ENCODE assay signal across 17 mouse cellular contexts in genomic region chr8:11258517-11259136, GRCm38 (mm10). TPM values are rescaled to one million over a fixed set of nuclear protein-coding genes. Genes with fewer than 3 reads are reported as not detected.
A peak's percentile ranks its signal among the peaks of the same experiment; 100 is the strongest.
DNase-seq lines count a peak whose midpoint lies in the region; ATAC-seq and TF ChIP-seq lines count a peak whose summit lies in the region.
"Had no signal": no experiment of that assay in that cellular context is flagged by ENCODE, and none has a peak within 500 bp of the region (broad histone marks: within the 10 kb centered on the region; RNA-seq: fewer than 3 reads in every experiment).

No protein-coding gene starts in this region.

- peaks cover 55% of the 10 kb centered on the region for H3K4me1 ChIP-seq in heart, adult 2 months (ENCODE audit: control insufficient read depth, insufficient read depth, low read length)
- H3K4me1 ChIP-seq in heart, embryonic 11.5 days (ENCODE audit: control insufficient read depth, insufficient read depth, low read length), result peaks cover 65% of the 10 kb centered on the region
- peaks cover 11% of the 10 kb centered on the region for H3K4me1 ChIP-seq in liver, adult 2 months (ENCODE audit: control insufficient read depth, insufficient read depth, low read length)
- H3K4me1 ChIP-seq in liver, postnatal 0 days (ENCODE audit: insufficient read depth), result peaks cover 16% of the 10 kb centered on the region; the same call in 1 of the 2 replicates
- peaks cover 73% of the 10 kb centered on the region for H3K4me1 ChIP-seq in heart, embryonic 10.5 days

- no peak for TF ChIP-seq CTCF in heart, adult 2 months (IDR thresholded peaks at IDR 0.05)
- TF ChIP-seq CTCF in liver, adult 2 months (IDR thresholded peaks at IDR 0.05; ENCODE audit: low read depth, low read length), result no peak
- TF ChIP-seq CTCF in liver, postnatal 0 days (IDR thresholded peaks at IDR 0.05; ENCODE audit: low read depth), result no peak

- H3K9ac ChIP-seq in heart, adult 2 months (ENCODE audit: low read depth, low read length), result no peak overlapping the region
- H3K9ac ChIP-seq in heart, embryonic 11.5 days (ENCODE audit: low read depth, low read length), result no peak overlapping the region
- no peak overlapping the region for H3K9ac ChIP-seq in liver, adult 2 months (ENCODE audit: low read depth, low read length)
- no peak overlapping the region for H3K9ac ChIP-seq in liver, postnatal 0 days (replicated peaks)
- H3K9ac ChIP-seq: embryonic facial prominence, embryonic 13.5 days; hindbrain, embryonic 14.5 days; limb, embryonic 15.5 days; neural tube, embryonic 15.5 days had no signal

- TF ChIP-seq EP300 in heart, adult 2 months (IDR thresholded peaks at IDR 0.05; ENCODE audit: insufficient read depth, low read depth, low read length), result no peak
- no peak for TF ChIP-seq EP300 in liver, postnatal 0 days (IDR thresholded peaks at IDR 0.05; ENCODE audit: low read depth)

- peaks cover 3% of the 10 kb centered on the region; the same call in 1 of the 2 replicates for H3K79me2 ChIP-seq in heart, adult 2 months (replicated peaks; ENCODE audit: control insufficient read depth, insufficient read depth, low read length)
- no peaks in the 10 kb centered on the region for H3K79me2 ChIP-seq in liver, adult 2 months (ENCODE audit: control insufficient read depth, insufficient read depth, low read length)

- H3K27ac ChIP-seq in heart, adult 2 months, result peak overlapping the region; percentile 58
- H3K27ac ChIP-seq in heart, embryonic 11.5 days (ENCODE audit: low read depth, low read length), result no peak overlapping the region
- no peak overlapping the region for H3K27ac ChIP-seq in liver, adult 2 months (replicated peaks; ENCODE audit: insufficient read depth, low read depth, low read length)
- H3K27ac ChIP-seq in liver, postnatal 0 days (ENCODE audit: low read depth), result no peak overlapping the region
- H3K27ac ChIP-seq in heart, embryonic 10.5 days, result peak overlapping the region; percentile 52; the same call in 1 of the 2 replicates
- H3K27ac ChIP-seq: embryonic facial prominence, embryonic 13.5 days; forebrain, embryonic 10.5 days; hindbrain, embryonic 14.5 days; limb, embryonic 15.5 days; neural tube, embryonic 15.5 days had no signal

- WGBS in heart, adult 2 months, result 16% methylated on average over 2 of the region's 2 CpGs
- WGBS in heart, embryonic 11.5 days (ENCODE audit: insufficient replicate concordance), result 16% methylated on average over 2 of the region's 2 CpGs
- WGBS in liver, adult 2 months, result 61% methylated on average over 2 of the region's 2 CpGs
- WGBS in liver, postnatal 0 days (ENCODE audit: insufficient replicate concordance), result 39% methylated on average over 2 of the region's 2 CpGs
- 14% methylated on average over 2 of the region's 2 CpGs for WGBS in heart, embryonic 10.5 days

- intact Hi-C loops in heart, adult 2 months (cut with DNase I), result no loop called here

- no peak for TF ChIP-seq POLR2A in heart, adult 2 months (IDR thresholded peaks at IDR 0.05; ENCODE audit: insufficient read depth, low read depth, low read length)
- no peak for TF ChIP-seq POLR2A in liver, adult 2 months (IDR thresholded peaks at IDR 0.05; ENCODE audit: extremely low read depth, insufficient read depth, low read length)

- DNase-seq in heart, adult 2 months, result peak in 1 of 2 experiments; percentile 54
- peak; percentile 51 for DNase-seq in liver, adult 2 months (ENCODE audit: extremely low read depth, low read depth, low spot score)
- no peak for DNase-seq in liver, postnatal 0 days
- no peak for DNase-seq in heart, embryonic 10.5 days (ENCODE audit: low spot score)
- no peak for DNase-seq in layer of hippocampus, adult 9-11 months
- DNase-seq: cerebellum, adult 8-10 months; lung, adult 2 months; thymus, postnatal 4 days had no signal

- ATAC-seq in heart, embryonic 11.5 days (replicated peaks; ENCODE audit: insufficient number of reproducible peaks, low FRiP score, low TSS enrichment), result no peak
- no peak for ATAC-seq in liver, postnatal 0 days
- no peak for ATAC-seq in frontal cortex, adult (ENCODE audit: low TSS enrichment)
- ATAC-seq: intestine, embryonic 16.5 days had no signal

- H3K36me3 ChIP-seq in heart, adult 2 months (ENCODE audit: control insufficient read depth, insufficient read depth, low read length), result peaks cover 39% of the 10 kb centered on the region
- H3K36me3 ChIP-seq in heart, embryonic 11.5 days (ENCODE audit: control insufficient read depth, insufficient read depth, low read length), result no peaks in the 10 kb centered on the region
- H3K36me3 ChIP-seq in liver, adult 2 months (ENCODE audit: control insufficient read depth, insufficient read depth, low read length), result no peaks in the 10 kb centered on the region
- H3K36me3 ChIP-seq in liver, postnatal 0 days (replicated peaks; ENCODE audit: insufficient read depth, low read length), result no peaks in the 10 kb centered on the region
- H3K36me3 ChIP-seq in heart, embryonic 10.5 days, result no peaks in the 10 kb centered on the region
- H3K36me3 ChIP-seq: embryonic facial prominence, embryonic 13.5 days; forebrain, embryonic 10.5 days; limb, embryonic 15.5 days; neural tube, embryonic 15.5 days had no signal

- H3K27me3 ChIP-seq in heart, adult 2 months (ENCODE audit: control insufficient read depth, insufficient read depth, low read length), result no peaks in the 10 kb centered on the region
- no peaks in the 10 kb centered on the region for H3K27me3 ChIP-seq in heart, embryonic 11.5 days (ENCODE audit: control insufficient read depth, insufficient read depth, low read length)
- no peaks in the 10 kb centered on the region for H3K27me3 ChIP-seq in liver, adult 2 months (ENCODE audit: control insufficient read depth, insufficient read depth, low read length)
- H3K27me3 ChIP-seq in liver, postnatal 0 days (ENCODE audit: insufficient read depth, low read length), result no peaks in the 10 kb centered on the region
- no peaks in the 10 kb centered on the region for H3K27me3 ChIP-seq in heart, embryonic 10.5 days (ENCODE audit: insufficient read depth, poor library complexity, severe bottlenecking)
- H3K27me3 ChIP-seq: embryonic facial prominence, embryonic 13.5 days; limb, embryonic 15.5 days; neural tube, embryonic 15.5 days had no signal

- H3K4me2 ChIP-seq in heart, embryonic 11.5 days, result no peak overlapping the region
- no peak overlapping the region for H3K4me2 ChIP-seq in liver, postnatal 0 days (ENCODE audit: low read depth, low read length)
- H3K4me2 ChIP-seq: embryonic facial prominence, embryonic 13.5 days; hindbrain, embryonic 14.5 days; limb, embryonic 15.5 days; midbrain, embryonic 11.5 days; neural tube, embryonic 15.5 days had no signal

- H3K4me3 ChIP-seq in heart, adult 2 months, result no peak overlapping the region
- H3K4me3 ChIP-seq in heart, embryonic 11.5 days (ENCODE audit: low read depth, low read length), result no peak overlapping the region
- H3K4me3 ChIP-seq in liver, adult 2 months (ENCODE audit: insufficient read depth, low read depth, low read length), result no peak overlapping the region
- H3K4me3 ChIP-seq in liver, postnatal 0 days (ENCODE audit: low read depth, low read length), result no peak overlapping the region
- H3K4me3 ChIP-seq in heart, embryonic 10.5 days, result no peak overlapping the region
- H3K4me3 ChIP-seq: embryonic facial prominence, embryonic 13.5 days; forebrain, embryonic 10.5 days; limb, embryonic 15.5 days; neural tube, embryonic 15.5 days had no signal

- no peaks in the 10 kb centered on the region for H3K9me3 ChIP-seq in heart, embryonic 11.5 days (replicated peaks; ENCODE audit: control insufficient read depth, low read length)
- no peaks in the 10 kb centered on the region for H3K9me3 ChIP-seq in liver, postnatal 0 days (ENCODE audit: low read length)
- no peaks in the 10 kb centered on the region for H3K9me3 ChIP-seq in heart, embryonic 10.5 days
- H3K9me3 ChIP-seq: embryonic facial prominence, embryonic 13.5 days; forebrain, embryonic 10.5 days; limb, embryonic 15.5 days; neural tube, embryonic 15.5 days had no signal

RNA-seq across cellular contexts. Expression of gene Col4a2, which starts 54.0 kb away (rescaled TPM):
- total RNA-seq in heart, adult 2 months (2021), result 100 to 1,000 TPM; 139 to 172 TPM
- polyA plus RNA-seq in heart, adult 2 months (2012; rRNA removed), result 104 and 139 TPM in 2 replicates
- 40.6 and 51.0 TPM in 2 replicates for polyA plus RNA-seq in heart, embryonic 11.5 days (2014; fragmentation: Nextera tagmentation; extraction: Ambion mirVana)
- total RNA-seq in liver, adult 2 months (2014; rRNA removed), result 7.7 and 10.9 TPM in 2 replicates
- 6.1 and 8.0 TPM in 2 replicates for polyA plus RNA-seq in liver, adult 2 months (2012; rRNA removed)
- polyA plus RNA-seq in liver, postnatal 0 days (2015; fragmentation: Nextera tagmentation; extraction: Ambion mirVana), result 8.0 and 9.7 TPM in 2 replicates
- polyA plus RNA-seq in heart, embryonic 10.5 days (2016; fragmentation: Nextera tagmentation; extraction: Ambion mirVana), result 54.9 and 97.0 TPM in 2 replicates

RNA-seq across cellular contexts. Expression of gene Col4a1, which starts 54.0 kb away (rescaled TPM):
- 100 to 1,000 TPM; 221 to 311 TPM for total RNA-seq in heart, adult 2 months (2021)
- 258 and 384 TPM in 2 replicates for polyA plus RNA-seq in heart, adult 2 months (2012; rRNA removed)
- 150 and 187 TPM in 2 replicates for polyA plus RNA-seq in heart, embryonic 11.5 days (2014; fragmentation: Nextera tagmentation; extraction: Ambion mirVana)
- 25.7 and 28.3 TPM in 2 replicates for total RNA-seq in liver, adult 2 months (2014; rRNA removed)
- polyA plus RNA-seq in liver, adult 2 months (2012; rRNA removed), result 21.8 and 29.1 TPM in 2 replicates
- polyA plus RNA-seq in liver, postnatal 0 days (2015; fragmentation: Nextera tagmentation; extraction: Ambion mirVana), result 15.8 and 22.6 TPM in 2 replicates
- 143 and 257 TPM in 2 replicates for polyA plus RNA-seq in heart, embryonic 10.5 days (2016; fragmentation: Nextera tagmentation; extraction: Ambion mirVana)

Comparison
In these comparisons a context has a peak if more than half of its experiments do, and no peak if none do; other contexts are left out.
1. H3K27ac ChIP-seq: peak in heart, adult 2 months (single experiment) and heart, embryonic 10.5 days (single experiment); none in heart, embryonic 11.5 days (single experiment), liver, adult 2 months (single experiment) and liver, postnatal 0 days (single experiment).